Mouse (Mus musculus) liver, embryonic 11.5 days (tissue): ENCODE data around the gene Rap2a. TPM values are rescaled to one million over a fixed set of nuclear protein-coding genes. Genes with fewer than 3 reads are reported as not detected.
A peak's percentile ranks its signal among the peaks of the same experiment; 100 is the strongest.

Experiments used
- ATAC-seq: fragments of 200-750 bp; cut with Nextera tagmentation; replicated peaks from 2 replicates; pipeline ENCODE4 v1.8.0; 2017; ENCODE audit warnings: moderate number of reproducible peaks, mild to moderate bottlenecking, moderate TSS enrichment, moderate library complexity; ENCODE audit not compliant: low FRiP score
- DNase-seq: peaks from one replicate; pipeline ENCODE4 v3.0.0-alpha.2; 2017; ENCODE audit warnings: low spot score
- H3K27ac ChIP-seq: fragments of 300-500 bp; sonication (generic); 2 replicates; pipeline ENCODE4 v1.5.1; 2014; ENCODE audit warnings: mild to moderate bottlenecking, low read depth, low read length, control low read depth
- H3K27me3 ChIP-seq: fragments of 300-500 bp; sonication (generic); replicated peaks from 2 replicates; pipeline ENCODE4 v1.6.1; 2014; ENCODE audit warnings: low read length, mixed read lengths; ENCODE audit not compliant: control insufficient read depth, insufficient read depth
- H3K36me3 ChIP-seq: fragments of 300-500 bp; sonication (generic); 2 replicates; pipeline ENCODE4 v1.6.1; 2014; ENCODE audit warnings: mild to moderate bottlenecking, low read length, moderate library complexity, mixed read lengths; ENCODE audit not compliant: control insufficient read depth, insufficient read depth
- H3K4me1 ChIP-seq: fragments of 300-500 bp; sonication (generic); replicated peaks from 2 replicates; pipeline ENCODE4 v1.6.1; 2014; ENCODE audit warnings: low read length, mixed read lengths; ENCODE audit not compliant: control insufficient read depth, insufficient read depth
- H3K4me2 ChIP-seq: fragments of 300-500 bp; sonication (generic); 2 replicates; pipeline ENCODE4 v1.6.1; 2014; ENCODE audit warnings: mild to moderate bottlenecking, control low read depth, moderate library complexity
- H3K4me3 ChIP-seq: fragments of 300-500 bp; sonication (generic); 2 replicates; pipeline ENCODE4 v1.5.1; 2014; ENCODE audit warnings: low read depth, low read length, control low read depth
- H3K9ac ChIP-seq: fragments of 300-500 bp; sonication (generic); 2 replicates; pipeline ENCODE4 v1.6.1; 2014; ENCODE audit warnings: low read depth, low read length, control low read depth
- H3K9me3 ChIP-seq: fragments of 300-500 bp; sonication (generic); 2 replicates; pipeline ENCODE4 v1.6.1; 2016; ENCODE audit warnings: low read length, inconsistent platforms, mixed read lengths; ENCODE audit not compliant: control insufficient read depth
- WGBS: fragments of 180-500 bp; shearing (Covaris S2); extraction: QIAGEN DNeasy Blood & Tissue Kit; methylation state at CpG from one replicate; pipeline ENCODE4 v1.1.7; 2014; 5-methylcytosine and 5-hydroxymethylcytosine counted together
- polyA plus RNA-seq: library from polyadenylated mRNA; unstranded; fragments of >200 nt; fragmentation: Nextera tagmentation; extraction: Ambion mirVana; gene quantifications from 2 replicates; pipeline ENCODE4 v1.2.1, GENCODE M21; 2014

Rap2a gene
- polyA plus RNA-seq, result 6.8 and 7.8 TPM in 2 replicates

DNA sequence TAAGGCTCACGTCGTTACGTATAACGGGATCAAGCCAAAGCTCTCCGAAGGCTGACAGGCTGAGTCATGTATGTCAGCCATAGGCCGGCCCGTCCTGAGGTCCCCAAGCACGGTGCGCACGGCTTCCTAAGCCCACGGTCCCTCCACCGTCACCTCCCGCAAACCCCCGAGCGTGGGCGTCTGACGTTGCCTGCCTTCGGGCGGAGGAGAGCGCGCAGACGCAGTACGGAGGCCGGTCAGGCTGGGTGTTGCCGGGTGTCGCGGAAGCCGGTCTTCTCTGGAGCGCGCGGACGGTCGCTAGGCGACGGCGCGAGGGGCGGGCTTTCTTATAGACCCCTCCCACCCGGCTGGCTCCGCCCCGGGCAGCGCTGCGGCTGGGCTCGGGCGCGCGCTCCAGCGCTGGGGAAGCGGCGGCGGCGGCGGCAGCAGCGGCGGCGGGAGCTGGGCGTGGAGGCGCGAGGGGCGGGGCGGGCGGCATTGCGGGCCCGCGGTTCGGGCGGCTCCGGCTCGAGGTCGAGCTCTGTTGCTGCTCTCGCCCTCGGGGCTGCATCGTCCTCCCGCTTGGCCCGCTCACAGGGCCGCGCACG lies at the start of gene Rap2a:
Rap2a (plus strand) TSS at position 463 of the 587 bp plus-strand sequence.
- peak within 1 kb of the TSS; percentile 97 for H3K4me2 ChIP-seq
- peak; percentile 95 for DNase-seq
- WGBS, result under 1% methylated on average over 61 of the region's 78 CpGs

DNA sequence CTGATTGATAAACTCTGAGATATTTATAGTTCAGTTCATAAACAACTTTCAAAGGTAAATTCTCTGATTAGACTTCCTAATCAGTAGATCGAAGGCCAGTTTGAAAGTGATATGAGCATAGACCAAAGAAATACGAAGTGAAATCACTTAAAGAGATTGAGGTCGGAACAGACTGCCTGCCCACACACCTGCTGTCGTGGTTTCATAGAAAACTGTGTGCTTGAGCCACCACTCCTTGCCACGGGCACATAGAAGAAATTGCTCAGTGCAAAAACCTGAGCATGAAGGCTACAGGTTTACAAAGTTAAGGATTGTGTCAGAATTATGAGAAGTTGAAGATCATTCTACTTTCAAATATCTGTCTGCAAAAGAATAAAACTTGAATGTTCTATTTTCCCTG lies 49.7 kb upstream of the Rap2a start:
- H3K27ac ChIP-seq, result no peak overlapping the region
- ATAC-seq (no peak), DNase-seq (no peak)
- H3K27me3 ChIP-seq, result no peaks in the 10 kb centered on the region
- H3K4me3 ChIP-seq, result no peak overlapping the region
- peaks cover 22% of the 10 kb centered on the region for H3K36me3 ChIP-seq
- H3K4me2 ChIP-seq, result no peak overlapping the region
- H3K9ac ChIP-seq, result no peak overlapping the region
- 82% methylated on average over 5 of the region's 5 CpGs for WGBS
- H3K4me1 ChIP-seq, result no peaks in the 10 kb centered on the region
- peaks cover 5% of the 10 kb centered on the region; the same call in 1 of the 2 replicates for H3K9me3 ChIP-seq

More for the DNA sequence above, at the start of gene Rap2a:
- Histone ChIP-seq H3K27ac (peak within 1 kb of the TSS; percentile 92), H3K4me3 (peak within 1 kb of the TSS; percentile 65), H3K4me1 (no peaks in the 10 kb centered on the region; the same call in 1 of the 2 replicates), H3K36me3 (no peaks in the 10 kb centered on the region), H3K9ac (peak within 1 kb of the TSS; percentile 82), H3K9me3 (no peaks in the 10 kb centered on the region), H3K27me3 (no peaks in the 10 kb centered on the region)
- ATAC-seq, result peak; percentile 84

DNA sequence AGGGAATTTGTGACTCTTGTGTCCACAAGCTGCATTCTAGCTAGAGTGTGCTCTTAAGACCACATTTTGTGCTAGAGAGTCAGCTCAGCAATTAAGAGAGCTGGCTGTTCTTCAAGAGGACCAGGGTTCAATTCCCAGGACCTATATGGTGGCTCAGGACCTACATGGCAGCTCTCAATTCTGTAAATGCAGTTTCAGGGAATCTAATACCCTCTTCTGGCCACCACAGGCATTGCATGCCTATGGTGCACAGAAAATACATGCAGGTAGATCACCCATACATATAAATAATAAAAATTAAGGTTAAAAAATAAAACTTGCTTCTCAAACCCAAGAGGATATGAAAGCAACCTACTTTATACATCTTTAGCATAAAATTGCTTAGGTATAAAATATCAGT lies 45.5 kb upstream of the Rap2a start:
- no peak overlapping the region for H3K9ac ChIP-seq
- ATAC-seq (no peak), DNase-seq (peak; percentile 19)
- H3K4me1 ChIP-seq, result no peaks in the 10 kb centered on the region
- no peaks in the 10 kb centered on the region for H3K9me3 ChIP-seq
- H3K27ac ChIP-seq, result no peak overlapping the region
- H3K36me3 ChIP-seq, result no peaks in the 10 kb centered on the region
- no peak overlapping the region for H3K4me3 ChIP-seq
- H3K4me2 ChIP-seq, result no peak overlapping the region
- no peaks in the 10 kb centered on the region for H3K27me3 ChIP-seq

DNA sequence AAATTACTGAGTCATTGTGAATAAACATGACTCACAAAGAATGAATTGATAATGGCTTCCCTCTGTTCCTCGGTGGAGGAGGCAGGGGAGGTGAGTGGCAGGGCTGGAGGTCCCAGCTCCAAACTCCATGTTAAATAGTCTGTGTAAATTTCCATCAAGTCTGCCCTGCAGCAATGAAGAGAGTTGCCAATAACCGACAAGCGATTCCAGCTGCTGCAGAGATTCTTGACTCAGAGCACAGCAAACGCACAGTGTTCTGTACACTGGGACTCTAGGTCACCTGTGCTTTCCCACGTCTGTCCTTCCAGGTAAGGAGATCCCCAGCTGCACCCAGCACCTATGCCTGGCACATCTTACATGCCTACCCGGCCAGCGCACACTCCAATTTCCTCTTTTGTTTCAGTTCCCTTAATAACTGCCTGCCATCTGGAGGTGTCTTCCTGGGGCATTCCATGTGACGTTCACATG lies 44.3 kb upstream of the Rap2a start:
- no peak overlapping the region for H3K27ac ChIP-seq
- H3K4me3 ChIP-seq, result no peak overlapping the region
- no peaks in the 10 kb centered on the region for H3K27me3 ChIP-seq
- peak; percentile 29 for DNase-seq
- no peaks in the 10 kb centered on the region for H3K9me3 ChIP-seq
- WGBS, result 74% methylated on average over 8 of the region's 8 CpGs
- H3K9ac ChIP-seq, result no peak overlapping the region
- no peaks in the 10 kb centered on the region for H3K36me3 ChIP-seq
- no peaks in the 10 kb centered on the region for H3K4me1 ChIP-seq
- ATAC-seq, result no peak
- H3K4me2 ChIP-seq, result no peak overlapping the region

DNA sequence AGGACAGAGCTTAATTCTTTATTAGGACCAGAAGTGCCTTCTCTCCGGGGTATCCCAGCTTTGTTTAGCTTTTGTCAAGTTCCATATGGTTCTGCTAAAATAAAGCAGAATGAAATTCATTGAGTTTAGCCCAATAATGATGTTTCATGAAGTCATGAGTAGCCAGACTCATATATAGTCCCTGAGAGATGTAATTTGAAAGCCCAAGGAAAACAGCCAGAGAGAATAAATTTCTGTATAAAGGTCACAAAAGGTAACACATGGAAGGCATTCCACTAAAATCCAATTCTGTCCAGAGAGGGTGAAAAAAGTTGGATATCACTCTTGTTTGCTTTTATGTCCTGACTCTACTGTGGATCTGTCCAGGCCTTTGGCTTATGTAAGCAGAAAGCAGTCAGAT lies 43.4 kb upstream of the Rap2a start:
- Histone ChIP-seq H3K27ac (no peak overlapping the region), H3K4me2 (no peak overlapping the region), H3K4me3 (no peak overlapping the region), H3K27me3 (no peaks in the 10 kb centered on the region), H3K9me3 (no peaks in the 10 kb centered on the region), H3K9ac (no peak overlapping the region), H3K4me1 (no peaks in the 10 kb centered on the region), H3K36me3 (no peaks in the 10 kb centered on the region)
- ATAC-seq (no peak), DNase-seq (peak; percentile 3)
- 76% methylated on average over 1 of the region's 1 CpGs for WGBS

DNA sequence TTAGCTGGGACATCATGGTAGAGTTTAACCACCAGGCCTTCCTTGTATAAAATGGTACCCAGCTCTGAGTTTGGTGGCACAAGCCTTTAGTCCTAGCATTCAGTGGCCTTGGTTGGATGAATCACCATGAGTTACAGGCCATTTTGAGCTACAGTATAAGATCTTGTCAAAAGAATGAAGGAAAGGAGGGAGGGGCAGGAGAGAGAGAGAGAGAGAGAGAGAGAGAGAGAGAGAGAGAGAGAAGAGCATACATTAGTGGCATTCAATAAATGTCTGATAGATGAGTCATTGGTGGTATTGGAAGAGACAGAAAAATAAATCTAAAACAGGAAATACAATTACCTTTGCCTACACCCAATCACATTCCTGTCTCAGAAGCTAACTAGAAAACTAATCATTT lies 37.5 kb upstream of the Rap2a start:
- H3K27me3 ChIP-seq, result no peaks in the 10 kb centered on the region
- H3K9ac ChIP-seq, result no peak overlapping the region
- no peaks in the 10 kb centered on the region for H3K9me3 ChIP-seq
- no peak for DNase-seq
- H3K4me3 ChIP-seq, result no peak overlapping the region
- no peak overlapping the region for H3K27ac ChIP-seq
- no peaks in the 10 kb centered on the region for H3K36me3 ChIP-seq
- no peak overlapping the region for H3K4me2 ChIP-seq
- H3K4me1 ChIP-seq, result no peaks in the 10 kb centered on the region
- no peak for ATAC-seq

DNA sequence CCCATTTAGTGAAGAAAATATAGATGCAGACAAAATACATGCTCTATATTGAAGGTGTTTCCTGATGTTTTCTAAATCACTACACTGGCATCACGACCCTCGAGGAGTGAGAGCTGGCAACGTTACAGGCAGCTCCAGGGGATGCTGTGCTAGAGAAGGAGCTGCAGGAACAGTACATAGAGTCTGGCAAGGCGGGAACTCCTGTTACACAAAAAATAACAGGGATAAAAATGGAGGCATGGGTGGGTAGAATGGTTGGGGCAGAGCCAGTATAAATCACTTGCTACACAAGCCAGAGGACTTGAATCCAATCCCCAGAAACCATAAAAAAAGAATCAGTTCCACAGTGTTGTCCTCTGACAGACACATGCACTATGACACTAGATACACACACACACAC lies 37.0 kb upstream of the Rap2a start:
- no peak overlapping the region for H3K4me2 ChIP-seq
- H3K27ac ChIP-seq, result no peak overlapping the region
- ATAC-seq (no peak), DNase-seq (no peak)
- no peaks in the 10 kb centered on the region for H3K9me3 ChIP-seq
- H3K36me3 ChIP-seq, result no peaks in the 10 kb centered on the region
- 72% methylated on average over 4 of the region's 4 CpGs for WGBS
- H3K27me3 ChIP-seq, result no peaks in the 10 kb centered on the region
- no peaks in the 10 kb centered on the region for H3K4me1 ChIP-seq
- H3K4me3 ChIP-seq, result no peak overlapping the region
- H3K9ac ChIP-seq, result no peak overlapping the region

DNA sequence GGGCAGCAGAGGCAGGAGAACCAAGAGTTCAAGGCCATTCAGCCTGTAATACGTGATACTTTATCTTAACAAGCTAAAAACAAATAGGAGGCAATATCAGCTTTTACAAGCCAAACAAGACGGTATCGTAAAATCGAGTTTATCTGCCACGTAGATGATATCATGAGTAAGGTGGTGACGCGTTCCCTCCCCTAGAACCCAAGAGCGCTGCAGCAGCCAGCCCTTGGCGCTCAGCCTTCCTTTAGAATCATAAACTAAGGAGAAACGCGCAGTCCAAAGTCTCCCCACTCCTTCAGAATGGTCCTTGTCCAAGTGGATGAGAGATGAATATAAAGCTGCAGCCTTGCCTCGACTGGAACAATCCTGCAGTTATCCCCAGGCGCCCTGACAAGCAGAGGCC lies 36.4 kb upstream of the Rap2a start:
- no peak overlapping the region for H3K4me2 ChIP-seq
- no peaks in the 10 kb centered on the region for H3K9me3 ChIP-seq
- H3K27ac ChIP-seq, result no peak overlapping the region
- no peaks in the 10 kb centered on the region for H3K4me1 ChIP-seq
- H3K9ac ChIP-seq, result no peak overlapping the region
- H3K36me3 ChIP-seq, result no peaks in the 10 kb centered on the region
- no peak for DNase-seq
- no peak for ATAC-seq
- H3K27me3 ChIP-seq, result no peaks in the 10 kb centered on the region
- WGBS, result 85% methylated on average over 13 of the region's 13 CpGs
- H3K4me3 ChIP-seq, result no peak overlapping the region

DNA sequence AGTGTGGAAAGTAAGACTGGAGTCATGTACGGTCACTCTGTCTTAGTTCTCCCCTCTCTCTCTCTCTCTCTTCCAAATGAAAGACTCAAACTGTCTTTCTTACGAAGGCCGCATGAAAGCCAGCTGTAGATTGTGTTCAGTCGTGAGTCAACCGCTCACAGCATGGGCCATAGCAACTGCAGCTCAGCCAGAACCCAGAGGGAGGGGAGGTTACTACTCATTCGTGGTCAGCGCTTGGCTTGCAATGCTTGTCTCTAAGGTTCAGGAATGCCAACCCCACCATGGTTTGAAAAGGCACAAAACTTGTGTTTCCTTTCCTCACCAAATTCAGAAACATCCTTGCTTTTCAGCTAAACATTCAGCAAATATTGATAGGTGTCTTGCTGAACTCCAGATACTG lies 24.0 kb upstream of the Rap2a start:
- H3K4me2 ChIP-seq, result no peak overlapping the region

More for the DNA sequence above, 24.0 kb upstream of the Rap2a start:
- WGBS, result 89% methylated on average over 7 of the region's 7 CpGs
- no peak overlapping the region for H3K4me3 ChIP-seq
- DNase-seq (no peak), ATAC-seq (no peak)
- H3K4me1 ChIP-seq, result no peaks in the 10 kb centered on the region
- no peak overlapping the region for H3K9ac ChIP-seq
- H3K36me3 ChIP-seq, result no peaks in the 10 kb centered on the region
- H3K27me3 ChIP-seq, result no peaks in the 10 kb centered on the region
- peaks cover 4% of the 10 kb centered on the region; the same call in 1 of the 2 replicates for H3K9me3 ChIP-seq
- no peak overlapping the region for H3K27ac ChIP-seq
